Mouse (Mus musculus) embryo, embryonic 10.5 days (tissue): ENCODE measurements around the gene Npc1l1.
"Not testable (repeated sequence)": the region's sequence is repeated elsewhere in the genome, so short reads cannot be mapped to it uniquely, and the experiment has no call there.

ENCODE experiments used
- DNase-seq: peaks from one replicate; pipeline ENCODE4 v3.0.0-alpha.2; 2015; ENCODE audit warnings: low spot score

The Npc1l1 gene

DNA sequence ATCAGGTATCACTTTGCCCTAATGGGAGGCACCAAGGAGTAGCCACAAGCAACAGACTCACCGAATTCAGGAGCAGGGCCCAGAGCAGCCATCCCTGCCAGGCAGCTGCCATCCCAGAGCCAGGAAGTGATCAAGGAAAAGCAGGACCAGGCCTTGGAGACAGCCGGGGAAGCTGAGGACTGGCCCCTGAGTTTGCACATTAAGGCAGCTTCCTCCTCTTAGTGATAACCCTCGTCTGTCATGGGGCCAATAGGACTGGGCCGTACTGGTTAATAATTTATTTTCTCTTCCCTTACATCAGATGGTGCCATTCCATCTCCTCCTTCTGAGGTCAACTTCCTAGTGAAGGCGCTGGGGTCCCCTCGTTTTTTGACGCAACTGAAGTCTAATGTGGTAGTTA lies at the start of gene Npc1l1:
TSS of gene Npc1l1 (minus strand) at position 132 of the 400 bp plus-strand sequence.
- no peak for DNase-seq

DNA sequence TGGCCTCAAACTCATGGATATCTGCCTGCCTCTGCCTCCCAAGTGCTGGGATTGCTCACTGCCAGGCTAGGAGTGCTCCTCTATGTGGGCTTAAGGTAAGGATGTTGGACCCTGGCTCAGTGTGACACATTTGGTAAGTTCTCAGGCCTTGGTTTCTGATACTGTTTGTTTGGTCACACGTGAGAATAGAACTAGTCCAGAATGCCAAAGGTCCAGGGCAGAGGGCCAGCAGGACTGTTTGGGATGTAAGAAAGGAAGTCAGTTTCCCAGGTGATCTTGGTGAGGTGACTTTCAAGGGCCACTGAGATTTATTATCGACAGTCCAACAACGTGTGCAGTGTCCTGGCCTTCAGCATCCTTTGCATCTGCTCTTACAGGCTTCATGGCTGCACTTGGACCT lies 46.5 kb upstream of the Npc1l1 start:
- no peak for DNase-seq

DNA sequence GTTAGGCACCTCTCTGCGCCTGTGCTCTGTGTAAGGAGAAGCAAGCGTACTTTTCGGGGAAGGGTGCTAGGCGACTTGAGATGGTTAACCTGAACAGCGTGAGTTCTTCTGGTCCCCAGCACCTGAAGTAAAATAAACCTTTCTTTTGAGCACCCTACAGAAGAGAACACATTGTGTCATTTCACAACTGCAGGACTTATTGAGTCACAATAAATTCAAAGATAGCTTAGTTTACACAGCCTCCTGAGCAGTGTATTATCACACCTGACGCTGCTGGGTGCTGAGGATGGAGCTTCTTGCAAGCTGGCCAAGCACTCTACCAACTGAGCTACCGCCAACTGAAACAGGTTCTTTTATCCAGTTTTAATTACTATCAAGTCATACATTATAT lies 45.1 kb upstream of the Npc1l1 start:
- DNase-seq: no peak

DNA sequence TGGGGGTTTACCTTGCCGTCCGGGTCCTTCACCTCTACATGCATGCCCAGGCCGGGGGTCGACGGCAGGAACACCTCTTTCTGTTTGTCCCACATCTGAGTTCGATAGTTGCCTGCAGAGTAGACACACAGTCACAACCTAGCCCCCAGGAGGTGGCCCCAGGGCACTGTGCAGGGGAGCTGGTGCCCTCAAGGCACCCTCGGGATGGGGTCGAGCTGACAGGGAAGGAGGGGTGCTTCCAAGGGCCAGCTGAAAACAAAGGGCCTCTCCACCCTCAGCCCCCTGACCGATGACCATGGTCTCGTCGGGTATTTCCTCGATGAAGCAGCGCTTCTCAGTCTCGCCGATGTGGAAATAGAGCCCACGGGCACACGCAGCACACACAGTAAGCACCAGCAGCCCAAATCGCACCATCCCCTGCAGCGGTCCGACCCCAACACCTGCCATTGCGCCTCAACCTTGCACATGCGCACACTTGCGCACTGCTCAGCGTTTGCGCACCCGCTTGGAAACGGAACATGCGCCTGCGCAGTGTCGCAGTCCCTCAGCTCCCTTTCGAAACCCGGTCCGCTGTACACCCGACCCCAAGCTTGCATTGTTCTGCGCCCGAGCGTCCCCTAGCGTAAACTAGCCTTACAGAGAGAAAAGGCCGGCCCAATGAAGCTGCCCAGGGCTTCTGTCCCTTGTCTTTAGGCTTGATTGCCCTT lies 44.6 kb upstream of the Npc1l1 start, which contains the start of gene Tmed4:
TSS of gene Tmed4 (minus strand) at position 484 of the 707 bp plus-strand sequence.
- DNase-seq: peak; percentile 99

DNA sequence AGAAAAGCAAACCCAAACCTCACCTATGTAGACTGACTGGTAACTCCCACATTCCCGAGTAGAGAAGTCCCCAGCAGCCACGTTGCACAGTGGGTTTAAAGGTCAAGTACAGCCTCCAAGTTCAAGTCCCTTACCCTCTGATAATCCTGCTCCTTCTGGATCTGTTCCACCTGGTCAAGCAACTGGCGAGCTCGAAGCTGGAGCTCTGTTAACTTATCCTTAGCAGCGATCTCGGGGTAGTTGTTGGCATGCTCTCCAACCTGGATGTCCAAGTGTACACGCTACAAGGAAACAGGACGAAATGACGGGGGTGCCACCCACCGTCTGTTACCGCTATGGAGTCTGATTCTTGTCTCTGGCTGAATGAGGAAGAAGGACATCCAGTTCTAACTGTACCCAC lies 43.7 kb upstream of the Npc1l1 start:
- DNase-seq: no peak

DNA sequence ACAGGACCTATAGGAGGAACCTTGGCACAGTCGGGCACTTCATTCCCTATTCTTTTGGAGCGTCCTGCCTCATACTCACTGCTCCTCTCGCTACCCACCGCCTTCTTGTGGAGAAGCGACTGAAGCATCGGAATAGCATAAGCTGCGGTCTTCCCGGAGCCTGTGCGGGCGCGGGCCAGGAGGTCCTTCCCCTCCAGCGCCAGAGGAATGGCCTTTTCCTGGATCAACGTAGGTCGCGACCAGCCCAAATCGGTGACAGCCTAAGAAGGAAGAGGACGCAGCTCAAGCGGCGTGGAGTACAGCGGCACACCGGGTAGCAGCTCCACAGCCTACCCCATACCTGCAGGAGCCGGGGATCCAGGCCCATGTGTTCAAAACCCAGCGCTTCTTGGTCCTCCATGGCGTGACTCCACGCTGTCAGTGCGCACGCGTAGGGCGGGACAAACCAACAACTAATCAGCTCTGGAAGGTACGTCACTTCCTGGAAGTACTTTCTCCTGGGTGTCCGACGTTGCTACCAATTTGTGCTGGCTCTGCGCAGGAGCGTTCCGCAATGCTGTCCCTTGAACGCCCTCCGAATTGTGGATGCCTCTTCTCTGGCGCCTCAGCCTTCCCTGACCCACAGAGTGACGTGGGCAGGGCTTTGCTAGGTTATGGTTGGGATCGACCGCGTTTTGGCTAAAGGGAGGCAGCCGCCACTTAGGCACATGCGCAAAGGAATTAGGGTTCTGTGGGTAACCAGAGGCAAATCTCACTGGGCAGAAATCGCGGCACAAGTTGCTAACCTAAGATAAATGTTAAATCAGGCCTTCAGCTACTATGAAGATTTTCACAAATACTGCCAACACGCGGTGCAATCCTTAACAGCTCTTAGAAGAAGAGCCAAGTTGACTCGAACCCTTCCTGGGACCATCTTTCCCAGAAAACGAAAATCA lies 37.6 kb upstream of the Npc1l1 start, which contains the start of gene Ddx56:
TSS of gene Ddx56 (minus strand) at position 453 of the 935 bp plus-strand sequence.
- DNase-seq: peak; percentile 97

DNA sequence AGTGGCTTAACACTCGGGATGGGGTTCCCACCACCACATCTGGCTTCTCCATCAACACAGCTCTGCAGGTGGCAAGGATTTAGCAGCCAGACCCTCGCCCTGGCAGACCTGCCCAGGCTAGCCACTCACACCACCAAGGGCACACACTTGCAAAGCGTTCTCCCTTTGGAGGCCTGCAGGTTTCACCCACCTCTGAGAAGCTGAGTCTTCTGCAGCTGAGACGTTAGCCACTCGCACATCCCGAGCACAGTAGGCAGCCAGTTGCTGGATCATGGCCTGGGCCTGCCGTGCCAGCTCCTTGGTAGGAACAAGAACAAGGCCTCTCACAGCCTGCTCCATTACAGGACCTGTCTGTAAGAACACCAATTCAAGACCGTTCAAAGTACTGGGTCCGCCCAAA lies 36.7 kb upstream of the Npc1l1 start:
- no peak for DNase-seq

DNA sequence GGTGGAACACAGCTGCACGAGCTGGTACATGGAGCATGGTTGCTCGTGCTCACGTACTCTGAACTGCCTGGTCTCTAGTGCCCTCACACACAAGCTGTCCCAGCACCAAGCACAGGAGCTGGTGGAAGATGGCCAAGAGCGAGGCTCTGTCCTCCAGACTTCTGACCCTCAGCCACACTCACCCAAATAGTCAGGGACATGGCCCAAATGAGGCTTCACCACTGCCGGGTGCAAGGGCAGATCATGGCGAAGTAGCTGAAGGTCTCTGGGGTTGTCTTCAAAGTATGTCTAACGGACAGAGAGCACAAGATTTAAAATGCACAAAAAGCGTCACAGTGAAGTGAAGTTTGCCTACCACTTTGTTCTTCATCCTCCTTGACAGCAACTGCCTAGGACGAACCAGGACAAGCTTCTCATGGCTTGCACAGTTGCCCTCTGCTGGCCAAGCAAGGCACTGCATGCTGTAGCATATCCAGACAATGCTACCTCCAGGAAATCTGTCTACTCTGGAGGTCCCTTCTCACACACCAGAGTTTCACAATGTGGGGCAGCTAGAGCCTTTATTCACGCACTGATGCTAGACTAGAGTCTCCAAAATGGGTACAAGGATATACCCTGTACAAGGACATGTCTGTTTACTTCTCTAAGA lies 31.6 kb upstream of the Npc1l1 start:
- peak; percentile 87 for DNase-seq

DNA sequence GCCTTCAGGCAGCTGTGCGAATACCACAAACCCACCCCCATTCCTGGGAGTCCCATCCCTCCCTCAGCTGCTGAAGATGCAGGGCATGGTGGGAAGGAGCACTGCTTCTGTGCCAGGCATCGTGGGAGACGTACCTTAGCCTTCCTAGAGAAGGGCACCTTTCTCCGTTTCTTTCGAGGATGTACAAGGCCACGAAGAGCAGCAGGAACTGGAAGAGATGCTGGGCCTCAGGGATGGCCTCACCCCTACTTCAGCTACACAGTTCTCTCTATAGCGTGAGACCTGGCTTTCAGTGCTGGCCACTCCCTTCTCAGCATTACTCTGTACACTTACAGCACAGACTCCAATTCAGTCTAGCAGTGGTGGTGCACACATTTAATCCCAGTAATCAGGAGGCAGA lies 29.5 kb upstream of the Npc1l1 start:
- no peak for DNase-seq

DNA sequence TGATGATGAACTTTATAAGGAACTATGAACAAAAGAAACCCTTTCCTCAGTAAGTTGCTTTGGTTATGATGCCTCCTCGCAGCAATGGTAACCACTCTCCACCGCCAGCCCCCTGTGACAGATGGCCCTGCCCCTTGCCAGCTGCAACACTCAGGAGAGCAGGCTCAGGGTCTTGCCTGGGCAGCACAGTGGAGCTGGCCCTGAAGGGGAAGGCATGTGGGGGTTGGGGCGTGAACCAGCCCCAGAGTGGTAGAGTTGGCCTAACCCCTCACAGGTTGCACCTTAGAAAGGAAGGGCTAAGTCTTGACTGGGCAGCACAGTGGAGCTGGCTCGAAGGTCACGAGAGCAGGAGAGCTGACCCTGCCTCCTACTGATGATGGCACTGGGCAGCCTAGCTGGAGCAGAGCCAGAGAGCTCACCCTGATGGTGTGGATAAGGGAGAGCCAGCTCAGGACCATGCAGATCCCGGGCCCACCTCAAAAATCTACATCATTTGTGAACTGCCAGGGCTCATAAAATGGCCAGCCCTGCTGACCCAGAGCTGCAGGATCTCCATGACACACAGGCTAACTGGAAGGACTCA lies 26.6 kb upstream of the Npc1l1 start:
- no peak for DNase-seq

DNA sequence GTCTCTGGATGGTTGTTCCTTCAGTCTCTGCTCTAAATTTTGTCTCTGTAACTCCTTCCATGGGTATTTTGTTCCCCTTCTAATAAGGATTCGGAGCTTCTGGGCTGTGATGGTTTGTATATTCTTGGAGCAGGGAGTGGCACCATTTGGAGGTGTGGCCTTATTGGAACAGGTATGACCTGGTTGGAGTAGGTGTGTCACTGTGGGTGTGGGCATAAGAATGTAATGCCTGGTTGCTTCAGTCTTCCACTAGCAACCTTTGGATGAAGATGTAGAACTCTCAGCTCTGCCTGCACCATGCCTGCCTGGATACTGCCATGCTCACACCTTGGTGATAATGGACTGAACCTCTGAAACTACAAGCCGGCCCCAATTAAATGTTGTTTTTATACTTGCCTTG lies 24.7 kb upstream of the Npc1l1 start:
- DNase-seq: not testable (repeated sequence)

DNA sequence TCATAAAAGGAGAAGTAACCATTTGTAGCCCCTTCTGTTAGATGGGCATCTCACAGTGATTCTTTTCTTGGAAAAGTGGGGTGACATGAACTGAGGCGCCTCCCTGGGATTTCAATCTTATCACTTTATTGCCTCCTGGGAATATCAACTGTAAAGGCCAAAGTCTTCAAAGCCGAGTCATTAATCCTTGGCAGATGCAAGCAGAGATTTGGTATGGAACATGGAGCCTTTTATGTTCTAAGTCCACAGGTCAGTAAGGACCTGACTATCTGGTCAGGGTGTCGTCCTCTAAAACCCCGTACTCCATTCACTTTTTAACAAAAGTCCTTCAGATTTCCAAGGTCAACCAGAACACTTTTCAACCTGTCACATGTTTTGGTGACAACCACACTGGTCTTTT lies 22.9 kb upstream of the Npc1l1 start:
- no peak for DNase-seq

DNA sequence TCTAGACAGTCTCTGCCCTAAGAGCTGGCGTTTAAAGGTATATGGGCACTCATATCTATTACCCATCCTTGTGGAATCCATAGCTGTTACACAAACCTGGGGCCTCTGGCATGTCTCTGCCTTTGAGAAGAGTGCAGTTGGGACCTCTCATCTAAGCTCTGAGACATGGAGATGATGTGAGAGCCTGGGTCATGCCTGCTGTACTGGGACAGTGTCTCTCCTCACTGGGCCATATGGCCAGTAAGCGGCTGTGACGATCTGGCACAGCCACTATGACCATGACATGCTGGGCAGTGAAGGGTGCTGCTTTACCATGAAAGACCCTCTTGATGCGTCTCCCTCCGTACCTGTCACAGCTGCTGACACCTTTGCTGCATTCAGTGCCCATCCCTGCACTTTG lies 22.3 kb upstream of the Npc1l1 start:
- no peak for DNase-seq

DNA sequence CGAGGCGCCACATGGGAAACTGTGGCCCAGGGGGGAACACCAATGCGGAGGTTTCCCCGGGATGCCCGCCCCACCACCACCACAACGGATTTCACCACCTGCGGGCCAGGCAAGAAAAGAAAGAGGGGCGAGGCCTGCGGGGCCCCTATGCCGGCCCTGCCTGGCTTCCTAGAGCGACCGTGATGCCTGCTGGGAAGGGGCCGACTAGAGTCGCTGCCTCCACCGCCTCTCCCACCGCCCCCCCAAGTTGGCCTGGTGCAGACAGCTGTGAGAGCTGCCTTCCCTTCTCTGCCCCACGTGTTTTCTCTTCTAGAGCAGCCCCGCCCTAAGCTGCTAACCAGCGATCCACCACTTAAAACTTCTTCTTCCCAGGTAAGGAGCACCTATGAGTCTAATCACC lies 14.8 kb upstream of the Npc1l1 start:
- DNase-seq: no peak

DNA sequence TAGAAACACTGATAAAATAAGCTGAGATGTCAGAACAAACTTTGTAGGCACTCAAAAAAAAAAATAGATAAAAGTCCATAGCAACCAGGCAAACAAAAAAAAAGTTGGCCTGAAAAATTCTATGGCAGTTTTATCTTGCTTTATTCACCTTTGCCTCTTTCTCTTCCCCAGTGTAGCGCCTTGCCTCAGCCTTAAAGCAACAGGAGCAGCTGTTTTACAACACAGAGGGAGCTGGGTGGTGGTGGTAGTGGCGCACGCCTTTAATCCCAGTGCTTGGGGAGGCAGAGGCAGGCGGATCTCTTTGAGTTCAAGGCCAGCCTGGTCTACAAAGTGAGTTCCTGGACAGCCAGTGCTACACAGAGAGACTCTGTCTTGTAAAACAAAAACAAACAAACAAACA lies 3.1 kb upstream of the Npc1l1 start:
- no peak for DNase-seq

DNA sequence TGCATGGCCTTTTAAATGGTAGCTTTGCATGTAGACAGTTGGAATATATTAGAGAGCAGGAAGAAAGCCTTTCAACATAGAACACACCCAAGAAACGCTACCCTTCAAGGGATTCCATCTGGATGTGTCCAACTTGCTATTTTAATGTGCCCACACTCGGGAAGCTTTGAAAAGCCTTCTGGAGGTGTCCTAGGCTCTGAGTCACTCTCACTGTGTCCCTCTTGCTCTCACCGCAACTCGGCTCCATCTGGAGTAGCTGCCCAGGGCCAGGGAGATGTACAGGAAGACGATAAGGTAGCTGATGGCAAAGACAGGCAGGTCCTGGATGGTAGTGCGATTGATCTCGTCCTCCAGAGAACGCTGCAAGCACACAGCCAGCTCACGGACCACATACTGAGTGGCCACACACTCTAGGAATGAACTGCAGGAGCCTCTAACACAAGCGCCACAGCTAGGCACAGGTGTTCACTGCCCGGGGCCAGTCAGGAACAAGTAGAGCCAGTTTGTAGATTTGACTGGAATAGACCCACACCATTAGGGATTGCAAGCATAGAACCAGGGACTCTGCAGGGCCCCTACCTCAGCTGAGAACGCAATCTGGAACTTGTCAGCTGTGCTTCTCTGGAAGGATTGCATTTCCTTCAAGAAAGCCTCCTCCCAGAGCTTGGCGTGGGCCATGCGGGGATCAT lies 5.3 kb downstream of the Npc1l1 start:
- DNase-seq: no peak

DNA sequence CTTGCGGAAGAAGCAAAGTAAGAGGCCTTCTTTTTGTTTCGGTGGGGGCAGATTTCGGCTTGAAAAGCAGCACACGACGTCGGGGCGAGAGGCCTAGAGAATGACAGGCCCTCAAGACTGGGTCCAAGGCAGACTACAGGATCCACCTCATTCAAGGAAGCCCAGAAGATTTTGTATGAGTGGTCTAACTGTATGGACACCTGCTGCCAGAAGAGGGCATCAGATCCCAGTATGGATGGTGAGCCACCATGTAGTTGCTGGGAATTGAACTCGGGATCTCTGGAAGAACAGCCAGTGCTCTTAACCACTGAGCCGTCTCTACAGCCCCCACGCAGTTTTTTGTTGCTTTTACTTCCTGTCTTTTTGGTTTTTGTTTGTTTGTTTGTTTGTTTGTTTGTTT lies 7.8 kb downstream of the Npc1l1 start:
- DNase-seq: no peak

DNA sequence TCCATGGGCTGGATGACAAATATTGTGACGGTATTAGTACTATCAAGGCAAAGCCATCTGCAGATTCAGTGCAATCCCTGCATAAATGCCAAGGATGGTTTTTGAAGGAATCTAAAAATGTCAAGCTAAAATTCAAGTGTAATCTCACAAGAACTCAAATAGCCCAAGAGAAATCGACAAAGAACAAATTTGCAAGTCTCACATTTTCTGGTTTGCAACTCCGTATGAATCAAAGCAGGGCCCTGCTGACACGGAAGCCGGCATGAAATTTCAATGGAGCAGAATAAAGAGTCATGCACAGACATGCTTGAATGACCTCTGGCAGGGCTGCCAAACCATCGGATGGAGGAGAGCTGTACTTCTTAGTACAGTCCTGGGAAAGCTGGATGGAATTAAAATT lies 10.0 kb downstream of the Npc1l1 start:
- no peak for DNase-seq

DNA sequence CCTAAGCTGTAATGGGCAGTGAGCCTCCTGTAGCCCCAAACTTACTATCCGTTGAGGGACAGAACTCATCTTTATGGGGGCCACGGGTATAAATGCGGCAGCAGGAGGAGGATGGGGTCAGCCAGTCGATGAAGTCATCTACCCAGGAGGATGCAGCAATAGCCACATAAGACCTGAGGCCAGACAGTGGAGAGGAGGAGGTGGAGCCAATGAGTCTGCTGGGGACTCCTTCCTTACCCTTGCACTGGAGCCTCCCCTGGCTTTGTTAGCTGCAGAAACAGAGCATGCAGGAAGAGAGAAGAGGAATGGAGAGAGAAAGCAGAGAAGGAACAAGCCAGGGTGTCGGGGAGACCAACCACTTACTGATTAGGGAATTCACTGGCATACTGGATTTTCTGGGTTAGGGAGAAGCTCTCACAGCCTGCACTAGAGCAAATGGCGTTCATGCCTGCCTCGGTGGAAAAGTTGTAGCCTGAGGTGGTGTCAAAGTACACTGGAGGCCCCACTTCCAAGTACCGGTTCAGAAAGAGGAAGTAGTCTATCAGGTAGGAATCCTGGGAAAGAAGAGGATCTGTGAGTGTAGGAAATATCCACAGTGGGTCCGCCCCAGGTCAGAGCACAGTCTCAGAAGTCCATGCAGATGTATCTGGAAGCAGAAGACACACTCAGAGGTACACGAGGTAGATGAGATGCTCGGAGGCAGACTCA lies 11.6 kb downstream of the Npc1l1 start:
- no peak for DNase-seq

DNA sequence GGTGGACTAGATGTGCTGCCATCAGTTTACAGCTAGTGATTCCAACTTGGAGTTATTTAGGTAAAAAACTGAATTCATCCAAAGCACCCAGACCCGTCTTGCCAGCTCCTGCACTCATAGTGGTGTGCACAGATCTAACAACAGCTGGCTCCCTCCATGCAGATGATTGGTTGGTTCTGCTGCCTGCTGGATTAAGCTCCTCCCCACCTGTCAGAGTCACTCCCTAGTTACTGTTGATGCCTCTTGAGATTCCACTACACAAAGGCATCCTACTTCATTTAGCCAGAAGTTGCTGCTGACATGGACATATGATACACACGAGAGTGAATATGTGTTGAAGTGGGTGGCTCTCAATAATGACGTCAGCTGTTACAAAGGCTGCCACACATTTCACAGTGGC lies 13.1 kb downstream of the Npc1l1 start:
- no peak for DNase-seq

DNA sequence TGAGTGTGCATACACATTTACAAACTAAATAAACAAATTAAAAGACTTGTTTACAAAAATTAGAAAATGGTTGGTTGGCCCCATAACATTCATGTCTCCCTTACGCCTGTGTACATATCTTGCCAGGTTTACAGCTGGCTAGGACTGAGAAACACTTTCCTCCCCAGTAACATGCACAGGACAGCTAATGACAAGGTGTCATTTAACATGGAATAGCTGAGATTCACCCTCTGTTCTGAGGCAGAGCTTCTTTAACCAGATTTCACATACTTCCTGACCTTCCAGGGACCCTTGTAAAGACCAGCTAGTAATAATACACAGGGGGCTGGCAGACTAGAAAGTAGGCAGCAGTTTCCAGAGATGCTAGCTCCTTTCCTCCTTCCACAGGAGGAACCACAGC lies 21.8 kb downstream of the Npc1l1 start:
- no peak for DNase-seq
